Mouse (Mus musculus) liver, embryonic 14.5 days (tissue): Measurements from ENCODE around the gene Nsrp1.

Source experiments
- CTCF ChIP-seq: IDR thresholded peaks from 2 replicates; pipeline ENCODE4 v1.5.1; 2016; ENCODE audit warnings: antibody characterized with exemption, low read depth, control low read depth
- EP300 ChIP-seq: IDR thresholded peaks from 2 replicates; pipeline ENCODE4 v1.6.1; 2016; ENCODE audit warnings: antibody characterized with exemption, low read depth

- TF ChIP-seq CTCF, result no peak
- TF ChIP-seq EP300, result no peak
Observed at GRCm38 (mm10) chr11:77006616-77007015, 71.6 kb downstream of the Nsrp1 start.
